Mouse (Mus musculus) heart, postnatal 14 days (tissue): ENCODE measurements at regions not wholly inside any gene's neighbourhood (a gene's known extent, or its start where the extent isn't known, plus 50 kb on each side); places are given as distances from the start of the nearest gene placed in this dataset.

ENCODE experiments used
- DNase-seq, 2 experiments: peaks; one replicate each; pipeline ENCODE4 v3.0.0; 2021 to 2022
- intact Hi-C: fragments of 180-260 bp; cut with DNase I; formaldehyde crosslinking; loops from one replicate; pipeline ENCODE4 v1.15.1; 2025

- peak in 1 of 2 experiments; percentile 51 for DNase-seq
- intact Hi-C loops: no loop called here
Observed at GRCm38 (mm10) chr6:91617031-91617596, 66.7 kb upstream of the Slc6a6 start.

GRCm38 (mm10) chr6:91617685-91618084 lies 66.2 kb upstream of the Slc6a6 start:
- DNase-seq: no peak
- intact Hi-C loops: no loop called here

- no peak for DNase-seq
- intact Hi-C loops: no loop called here
Observed at GRCm38 (mm10) chr6:91619009-91619408, 64.8 kb upstream of the Slc6a6 start.

GRCm38 (mm10) chr6:91619735-91620732 lies 63.8 kb upstream of the Slc6a6 start:
- intact Hi-C loops: no loop called here
- peak in 1 of 2 experiments; percentile 28 for DNase-seq

- intact Hi-C loops: no loop called here
- no peak for DNase-seq
Observed at GRCm38 (mm10) chr6:91621437-91621836, 62.4 kb upstream of the Slc6a6 start.

GRCm38 (mm10) chr6:91622425-91622824 lies 61.4 kb upstream of the Slc6a6 start:
- intact Hi-C loops: no loop called here
- no peak for DNase-seq

- intact Hi-C loops: no loop called here
- no peak for DNase-seq
Observed at GRCm38 (mm10) chr6:91623646-91624045, 60.2 kb upstream of the Slc6a6 start.

- intact Hi-C loops: no loop called here
Observed at GRCm38 (mm10) chr6:91629230-91629629, 54.6 kb upstream of the Slc6a6 start.

GRCm38 (mm10) chr6:91631261-91631660 lies 52.6 kb upstream of the Slc6a6 start:
- DNase-seq: no peak
- intact Hi-C loops: no loop called here

More at GRCm38 (mm10) chr6:91629230-91629629, 54.6 kb upstream of the Slc6a6 start:
- DNase-seq: no peak
